Mouse (Mus musculus) adrenal gland, adult (tissue): ENCODE results near the gene Stag3.

ENCODE experiments used
- DNase-seq, 2 experiments: peaks; one replicate each; pipeline ENCODE4 v3.0.0; 2022 to 2023; ENCODE audit warnings: low spot score in 1 of 2; ENCODE audit not compliant: inconsistent age in 2 of 2

Stag3 gene

GRCm38 (mm10) chr5:138267114-138267513 lies 12.9 kb upstream of the Stag3 start:
- DNase-seq: peak in 1 of 2 experiments; percentile 14

- no peak for DNase-seq
Measured at GRCm38 (mm10) chr5:138268980-138269379, 11.1 kb upstream of the Stag3 start.

GRCm38 (mm10) chr5:138271232-138271631 lies 8.8 kb upstream of the Stag3 start:
- peak in 1 of 2 experiments; percentile 26 for DNase-seq

- peak in 1 of 2 experiments; percentile 26 for DNase-seq
Measured at GRCm38 (mm10) chr5:138272409-138272923, 7.6 kb upstream of the Stag3 start, which contains the start of gene Gal3st4. Gene Gal3st4 (minus strand): TSS chr5:138272840.

GRCm38 (mm10) chr5:138274186-138274585 lies 5.9 kb upstream of the Stag3 start:
- DNase-seq: no peak

- DNase-seq: peak in 1 of 2 experiments; percentile 33
Measured at GRCm38 (mm10) chr5:138275216-138276050, 4.6 kb upstream of the Stag3 start.

GRCm38 (mm10) chr5:138277994-138278393 lies 2.0 kb upstream of the Stag3 start:
- DNase-seq: no peak

GRCm38 (mm10) chr5:138280425-138280768 lies 357 bp downstream of the Stag3 start:
- DNase-seq: no peak

GRCm38 (mm10) chr5:138280829-138281228 lies 789 bp downstream of the Stag3 start:
- DNase-seq: peak in 1 of 2 experiments; percentile 16

- DNase-seq: no peak
Measured at GRCm38 (mm10) chr5:138281798-138282197, 1.8 kb downstream of the Stag3 start.

- no peak for DNase-seq
Measured at GRCm38 (mm10) chr5:138283540-138283939, 3.5 kb downstream of the Stag3 start.

GRCm38 (mm10) chr5:138287861-138288260 lies 7.8 kb downstream of the Stag3 start:
- DNase-seq: no peak

GRCm38 (mm10) chr5:138291638-138292037 lies 11.6 kb downstream of the Stag3 start:
- DNase-seq: no peak

GRCm38 (mm10) chr5:138294158-138294557 lies 14.1 kb downstream of the Stag3 start:
- no peak for DNase-seq

- DNase-seq: no peak
Measured at GRCm38 (mm10) chr5:138299613-138300012, 19.6 kb downstream of the Stag3 start.

GRCm38 (mm10) chr5:138312795-138313194 lies 32.8 kb downstream of the Stag3 start:
- no peak for DNase-seq

- no peak for DNase-seq
Measured at GRCm38 (mm10) chr5:138341661-138342060, 61.6 kb downstream of the Stag3 start, which contains the start of gene Pvrig. Gene Pvrig (plus strand): TSS chr5:138341961.

GRCm38 (mm10) chr5:138343216-138343615 lies 63.2 kb downstream of the Stag3 start:
- DNase-seq: no peak
